10 mouse cellular contexts compared by ENCODE assay signal in genomic region chr12:111936706-111937550, GRCm38 (mm10). TPM values are rescaled to one million over a fixed set of nuclear protein-coding genes. Genes with fewer than 3 reads are reported as not detected.
DNase-seq lines count a peak whose midpoint lies in the region; ATAC-seq lines count a peak whose summit lies in the region.
"Had no signal": no experiment of that assay in that cellular context is flagged by ENCODE, and none has a peak within 500 bp of the region (broad histone marks: within the 10 kb centered on the region; RNA-seq: fewer than 3 reads in every experiment).

No protein-coding gene starts in this region.

- peaks cover 11% of the 10 kb centered on the region for H3K4me1 ChIP-seq in forebrain, embryonic 16.5 days (replicated peaks; ENCODE audit: control insufficient read depth, insufficient read depth, low read length)

- DNase-seq in adrenal gland, postnatal 36 days, result peak; percentile 25 to 62
- no peak for DNase-seq in adrenal gland, postnatal 4 days (ENCODE audit: low spot score in 2 of 2)
- DNase-seq in 3T3-L1 (ENCODE audit: low read depth, low spot score), result peak; percentile 48
- DNase-seq in kidney, postnatal 25 days, result peak; percentile 96
- peak; percentile 86 to 92 for DNase-seq in lung, postnatal 4 days
- no peak for DNase-seq in thymus, postnatal 0 days (ENCODE audit: low spot score)

- H3K27ac ChIP-seq in forebrain, embryonic 16.5 days (ENCODE audit: low read length), result no peak overlapping the region; the same call in 1 of the 2 replicates

- H3K36me3 ChIP-seq in forebrain, embryonic 16.5 days (ENCODE audit: control insufficient read depth, insufficient read depth), result no peaks in the 10 kb centered on the region

- 0 out of 2 replicates have a peak overlapping the region, but pooled peaks have one; percentile 14 for H3K4me2 ChIP-seq in forebrain, embryonic 16.5 days (ENCODE audit: low read length)

- no peaks in the 10 kb centered on the region for H3K27me3 ChIP-seq in forebrain, embryonic 16.5 days (replicated peaks; ENCODE audit: control insufficient read depth, insufficient read depth, low read length)

- 31% methylated on average over 24 of the region's 24 CpGs for WGBS in forebrain, embryonic 16.5 days

- ATAC-seq in forebrain, embryonic 16.5 days, result peak; percentile 81
- no peak for ATAC-seq in activated CD4-positive, CD25-positive, alpha-beta regulatory T cell, adult 4 months

- H3K4me3 ChIP-seq in forebrain, embryonic 16.5 days (replicated peaks; ENCODE audit: low read length), result no peak overlapping the region
- H3K4me3 ChIP-seq: myocyte had no signal

- H3K9me3 ChIP-seq in forebrain, embryonic 16.5 days (ENCODE audit: control insufficient read depth, low read length), result no peaks in the 10 kb centered on the region

- 0 out of 2 replicates have a peak overlapping the region, but pooled peaks have one; percentile 19 for H3K9ac ChIP-seq in forebrain, embryonic 16.5 days (replicated peaks; ENCODE audit: low read depth, low read length)

RNA-seq across cellular contexts. Expression of gene Ppp1r13b, which starts 29.0 kb away (rescaled TPM):
- total RNA-seq in adrenal gland, postnatal 36 days (2021), result 10 to 100 TPM; 13.8 to 18.8 TPM
- total RNA-seq in adrenal gland, postnatal 4 days (2021), result 10 to 100 TPM; 26.7 to 30.5 TPM
- polyA plus RNA-seq in forebrain, embryonic 16.5 days (2015; fragmentation: Nextera tagmentation; extraction: Ambion mirVana), result 21.8 and 23.5 TPM in 2 replicates
- polyA plus RNA-seq in thymus, postnatal 0 days (2015; fragmentation: Nextera tagmentation; extraction: Ambion mirVana), result 17.0 and 18.3 TPM in 2 replicates
- 10 to 100 TPM in 1 of 2 experiments, 1 to 10 TPM in 1; 8.0 to 10.3 TPM for polyA plus RNA-seq in activated CD4-positive, CD25-positive, alpha-beta regulatory T cell, adult 4 months (2017; shearing (Covaris generic))

RNA-seq across cellular contexts. Expression of gene Atp5mpl, which starts 29.8 kb away (rescaled TPM):
- total RNA-seq in adrenal gland, postnatal 36 days (2021), result 100 to 1,000 TPM; 362 to 417 TPM
- total RNA-seq in adrenal gland, postnatal 4 days (2021), result 100 to 1,000 TPM; 402 to 432 TPM
- 562 and 571 TPM in 2 replicates for polyA plus RNA-seq in forebrain, embryonic 16.5 days (2015; fragmentation: Nextera tagmentation; extraction: Ambion mirVana)
- polyA plus RNA-seq in thymus, postnatal 0 days (2015; fragmentation: Nextera tagmentation; extraction: Ambion mirVana), result 879 and 927 TPM in 2 replicates
- 100 to 1,000 TPM; 262 to 349 TPM for polyA plus RNA-seq in activated CD4-positive, CD25-positive, alpha-beta regulatory T cell, adult 4 months (2017; shearing (Covaris generic))

RNA-seq across cellular contexts. Expression of gene Tdrd9, which starts 34.4 kb away (rescaled TPM):
- under 1 TPM in 1 of 2 experiments, not detected in 1; 0.23 TPM for total RNA-seq in adrenal gland, postnatal 36 days (2021)
- under 1 TPM; 0.34 to 0.40 TPM for total RNA-seq in adrenal gland, postnatal 4 days (2021)
- polyA plus RNA-seq in forebrain, embryonic 16.5 days (2015; fragmentation: Nextera tagmentation; extraction: Ambion mirVana), result 0.19 and 0.44 TPM in 2 replicates
- 0.12 and 0.16 TPM in 2 replicates for polyA plus RNA-seq in thymus, postnatal 0 days (2015; fragmentation: Nextera tagmentation; extraction: Ambion mirVana)
- polyA plus RNA-seq in activated CD4-positive, CD25-positive, alpha-beta regulatory T cell, adult 4 months (2017; shearing (Covaris generic)), result not detected

RNA-seq across cellular contexts. Expression of gene Rd3l, which starts 44.2 kb away (rescaled TPM):
- not detected for total RNA-seq in adrenal gland, postnatal 36 days (2021)
- not detected for total RNA-seq in adrenal gland, postnatal 4 days (2021)
- polyA plus RNA-seq in forebrain, embryonic 16.5 days (2015; fragmentation: Nextera tagmentation; extraction: Ambion mirVana), result not detected in 2 replicates
- polyA plus RNA-seq in thymus, postnatal 0 days (2015; fragmentation: Nextera tagmentation; extraction: Ambion mirVana), result not detected in 2 replicates
- not detected for polyA plus RNA-seq in activated CD4-positive, CD25-positive, alpha-beta regulatory T cell, adult 4 months (2017; shearing (Covaris generic))
- polyA plus RNA-seq: embryonic facial prominence, embryonic 11.5 days; myocyte had no signal

Comparison
In these comparisons a context has a peak if more than half of its experiments do, and no peak if none do; other contexts are left out.
1. DNase-seq: peak in adrenal gland, postnatal 36 days (2 of 2), 3T3-L1 (single experiment), kidney, postnatal 25 days (2 of 2) and lung, postnatal 4 days (2 of 2); none in adrenal gland, postnatal 4 days (0 of 2) and thymus, postnatal 0 days (single experiment).